Mouse (Mus musculus) forebrain, embryonic 11.5 days (tissue): ENCODE results near the gene Mapk14. TPM values are rescaled to one million over a fixed set of nuclear protein-coding genes. Genes with fewer than 3 reads are reported as not detected.

Experiments
- ATAC-seq: fragments of 200-750 bp; cut with Nextera tagmentation; replicated peaks from 2 replicates; pipeline ENCODE4 v1.8.0; 2017; ENCODE audit warnings: moderate TSS enrichment; ENCODE audit not compliant: low FRiP score
- DNase-seq: peaks from one replicate; pipeline ENCODE4 v3.0.0-alpha.2; 2017; ENCODE audit warnings: low spot score
- H3K27ac ChIP-seq: fragments of 300-500 bp; sonication (generic); 2 replicates; pipeline ENCODE4 v1.5.1; 2014; ENCODE audit warnings: low read depth, low read length
- H3K27me3 ChIP-seq: fragments of 300-500 bp; sonication (generic); 2 replicates; pipeline ENCODE4 v1.6.1; 2014; ENCODE audit warnings: mild to moderate bottlenecking, low read length, mixed read lengths; ENCODE audit not compliant: control insufficient read depth, insufficient read depth
- H3K36me3 ChIP-seq: fragments of 300-500 bp; sonication (generic); 2 replicates; pipeline ENCODE4 v1.6.1; 2014; ENCODE audit warnings: mild to moderate bottlenecking, low read length, moderate library complexity, mixed read lengths; ENCODE audit not compliant: control insufficient read depth, insufficient read depth
- H3K4me1 ChIP-seq: fragments of 300-500 bp; sonication (generic); replicated peaks from 2 replicates; pipeline ENCODE4 v1.6.1; 2014; ENCODE audit warnings: low read length, mixed read lengths; ENCODE audit not compliant: control insufficient read depth, insufficient read depth
- H3K4me2 ChIP-seq: fragments of 300-500 bp; sonication (generic); 2 replicates; pipeline ENCODE4 v1.6.1; 2014; ENCODE audit warnings: low read depth, mild to moderate bottlenecking, low read length, moderate library complexity, mixed read lengths; ENCODE audit not compliant: severe bottlenecking
- H3K4me3 ChIP-seq: fragments of 300-500 bp; sonication (generic); 2 replicates; pipeline ENCODE4 v1.5.1; 2014; ENCODE audit warnings: low read depth, low read length
- H3K9ac ChIP-seq: fragments of 300-500 bp; sonication (generic); 2 replicates; pipeline ENCODE4 v1.6.1; 2014; ENCODE audit warnings: low read length
- H3K9me3 ChIP-seq: fragments of 300-500 bp; sonication (generic); 2 replicates; pipeline ENCODE4 v1.6.1; 2016; ENCODE audit warnings: low read length, mixed read lengths; ENCODE audit not compliant: control insufficient read depth
- WGBS: fragments of 180-500 bp; shearing (Covaris S2); extraction: QIAGEN DNeasy Blood & Tissue Kit; methylation state at CpG from one replicate; pipeline ENCODE4 v1.1.7; 2014; 5-methylcytosine and 5-hydroxymethylcytosine counted together
- polyA plus RNA-seq: library from polyadenylated mRNA; unstranded; fragments of >200 nt; fragmentation: Nextera tagmentation; extraction: Ambion mirVana; gene quantifications from 2 replicates; pipeline ENCODE4 v1.2.1, GENCODE M21; 2014

Mapk14 gene
- polyA plus RNA-seq, 1 experiment from 2014 or later: 51.7 TPM

GRCm38 (mm10) chr17:28739244-28739643 is 48.1 kb downstream of the Mapk14 start:
- WGBS: 96% methylated on average over 6 of the region's 6 CpGs
- H3K36me3 ChIP-seq: peaks cover 7% of the 10 kb centered on the region

GRCm38 (mm10) chr17:28743145-28743866 is 52.2 kb downstream of the Mapk14 start:
- H3K36me3 ChIP-seq: peaks cover 7% of the 10 kb centered on the region
- no peak for ATAC-seq

More at GRCm38 (mm10) chr17:28739244-28739643, 48.1 kb downstream of the Mapk14 start:
- Histone ChIP-seq H3K9me3 (no peaks in the 10 kb centered on the region), H3K4me3 (no peak overlapping the region), H3K27me3 (no peaks in the 10 kb centered on the region), H3K27ac (no peak overlapping the region), H3K4me1 (no peaks in the 10 kb centered on the region), H3K9ac (no peak overlapping the region), H3K4me2 (no peak overlapping the region)
- DNase-seq: no peak
- no peak for ATAC-seq

GRCm38 (mm10) chr17:28743916-28744315 is 52.8 kb downstream of the Mapk14 start:
- ATAC-seq (no peak), DNase-seq (no peak)
- Histone ChIP-seq H3K27ac (no peak overlapping the region), H3K27me3 (no peaks in the 10 kb centered on the region), H3K4me3 (no peak overlapping the region), H3K4me1 (no peaks in the 10 kb centered on the region), H3K4me2 (no peak overlapping the region), H3K36me3 (peaks cover 7% of the 10 kb centered on the region), H3K9me3 (no peaks in the 10 kb centered on the region), H3K9ac (no peak overlapping the region)
- WGBS: 85% methylated on average over 9 of the region's 9 CpGs

More at GRCm38 (mm10) chr17:28743145-28743866, 52.2 kb downstream of the Mapk14 start:
- no peaks in the 10 kb centered on the region for H3K4me1 ChIP-seq
- H3K9me3 ChIP-seq: no peaks in the 10 kb centered on the region
- no peaks in the 10 kb centered on the region for H3K27me3 ChIP-seq
- WGBS: 95% methylated on average over 11 of the region's 11 CpGs
- no peak overlapping the region for H3K4me3 ChIP-seq
- H3K27ac ChIP-seq: no peak overlapping the region
- no peak overlapping the region for H3K4me2 ChIP-seq
- DNase-seq: no peak
- no peak overlapping the region for H3K9ac ChIP-seq

GRCm38 (mm10) chr17:28745773-28746172 is 54.6 kb downstream of the Mapk14 start:
- Histone ChIP-seq H3K4me2 (no peak overlapping the region), H3K36me3 (peaks cover 7% of the 10 kb centered on the region), H3K9me3 (no peaks in the 10 kb centered on the region), H3K9ac (no peak overlapping the region), H3K4me1 (no peaks in the 10 kb centered on the region), H3K27me3 (no peaks in the 10 kb centered on the region), H3K4me3 (no peak overlapping the region), H3K27ac (no peak overlapping the region)
- WGBS: 95% methylated on average over 6 of the region's 6 CpGs
- no peak for ATAC-seq
- no peak for DNase-seq

DNA sequence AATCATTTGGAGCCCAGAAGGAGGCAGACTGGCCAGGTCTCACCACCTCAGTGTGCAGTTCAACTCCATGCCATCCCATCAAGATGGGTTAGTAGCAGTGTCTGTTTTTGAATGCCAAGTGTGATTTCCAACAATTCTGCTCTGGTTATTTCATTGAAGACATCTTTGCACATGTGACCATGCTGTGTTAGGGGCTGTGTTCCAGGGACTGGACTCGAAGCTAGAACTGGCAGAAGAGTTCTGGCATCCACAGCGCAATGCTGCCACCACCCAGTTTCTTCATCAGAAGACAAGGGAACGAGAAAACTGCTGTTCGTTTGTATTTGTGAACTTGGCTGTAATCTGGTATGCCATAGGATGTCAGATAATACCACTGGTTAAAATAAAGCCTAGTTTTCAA is 56.9 kb downstream of the Mapk14 start:
- ATAC-seq (no peak), DNase-seq (no peak)
- H3K4me1 ChIP-seq: no peaks in the 10 kb centered on the region
- no peaks in the 10 kb centered on the region for H3K9me3 ChIP-seq
- H3K27me3 ChIP-seq: no peaks in the 10 kb centered on the region
- 90% methylated on average over 4 of the region's 4 CpGs for WGBS
- no peak overlapping the region for H3K27ac ChIP-seq
- H3K9ac ChIP-seq: no peak overlapping the region
- peaks cover 7% of the 10 kb centered on the region for H3K36me3 ChIP-seq
- H3K4me3 ChIP-seq: no peak overlapping the region
- no peak overlapping the region for H3K4me2 ChIP-seq

- 91% methylated on average over 6 of the region's 6 CpGs for WGBS
- H3K4me2 ChIP-seq: no peak overlapping the region
- H3K9me3 ChIP-seq: no peaks in the 10 kb centered on the region
Observed at GRCm38 (mm10) chr17:28750580-28750979, 59.5 kb downstream of the Mapk14 start.

DNA sequence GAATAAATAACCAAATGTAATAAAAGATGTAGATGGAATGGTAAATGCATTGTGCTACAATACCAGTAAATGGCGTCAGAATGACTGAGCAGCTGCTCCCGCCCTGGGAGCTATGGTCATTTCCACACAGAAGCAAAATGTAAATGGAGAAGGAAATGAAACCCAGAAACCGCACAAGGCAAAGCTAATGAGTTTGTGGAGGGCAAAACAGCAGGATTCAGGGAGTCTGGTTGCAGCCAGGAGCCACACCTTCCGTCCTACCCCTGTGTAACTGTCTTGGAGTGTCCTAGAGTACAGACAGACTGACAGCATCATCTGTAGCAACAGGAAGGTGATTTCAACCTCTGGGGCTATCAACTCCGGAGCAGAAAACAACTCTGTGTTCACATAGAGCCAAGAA is 65.3 kb downstream of the Mapk14 start:
- Histone ChIP-seq H3K27me3 (no peaks in the 10 kb centered on the region), H3K27ac (no peak overlapping the region), H3K9ac (no peak overlapping the region), H3K36me3 (no peaks in the 10 kb centered on the region), H3K9me3 (no peaks in the 10 kb centered on the region), H3K4me3 (no peak overlapping the region), H3K4me1 (no peaks in the 10 kb centered on the region), H3K4me2 (no peak overlapping the region)
- DNase-seq (no peak), ATAC-seq (no peak)
- WGBS: 79% methylated on average over 5 of the region's 5 CpGs

More at GRCm38 (mm10) chr17:28750580-28750979, 59.5 kb downstream of the Mapk14 start:
- Histone ChIP-seq H3K27me3 (no peaks in the 10 kb centered on the region), H3K4me1 (no peaks in the 10 kb centered on the region), H3K4me3 (no peak overlapping the region), H3K36me3 (no peaks in the 10 kb centered on the region; the same call in 1 of the 2 replicates), H3K9ac (no peak overlapping the region), H3K27ac (no peak overlapping the region)
- ATAC-seq (no peak), DNase-seq (no peak)

- no peak overlapping the region for H3K4me3 ChIP-seq
- H3K36me3 ChIP-seq: no peaks in the 10 kb centered on the region
- 82% methylated on average over 2 of the region's 2 CpGs for WGBS
- H3K27ac ChIP-seq: no peak overlapping the region
- no peak overlapping the region for H3K9ac ChIP-seq
- H3K4me1 ChIP-seq: no peaks in the 10 kb centered on the region
- no peaks in the 10 kb centered on the region for H3K27me3 ChIP-seq
- DNase-seq: no peak
- no peak for ATAC-seq
- no peak overlapping the region for H3K4me2 ChIP-seq
- H3K9me3 ChIP-seq: no peaks in the 10 kb centered on the region
Observed at GRCm38 (mm10) chr17:28757470-28757869, 66.3 kb downstream of the Mapk14 start.

GRCm38 (mm10) chr17:28760736-28761312 is 69.7 kb downstream of the Mapk14 start:
- 81% methylated on average over 8 of the region's 8 CpGs for WGBS
- no peak overlapping the region for H3K4me3 ChIP-seq
- no peaks in the 10 kb centered on the region for H3K27me3 ChIP-seq
- no peaks in the 10 kb centered on the region for H3K36me3 ChIP-seq
- H3K9ac ChIP-seq: no peak overlapping the region
- no peak overlapping the region for H3K4me2 ChIP-seq
- ATAC-seq (no peak), DNase-seq (no peak)
- no peak overlapping the region for H3K27ac ChIP-seq
- no peaks in the 10 kb centered on the region for H3K9me3 ChIP-seq
- no peaks in the 10 kb centered on the region for H3K4me1 ChIP-seq
